Mouse (Mus musculus) thymus, postnatal 4 days (tissue): ENCODE measurements at regions not wholly inside any gene's neighbourhood (a gene's known extent, or its start where the extent isn't known, plus 50 kb on each side); places are given as distances from the start of the nearest gene placed in this dataset.
"Not testable (repeated sequence)": the region's sequence is repeated elsewhere in the genome, so short reads cannot be mapped to it uniquely, and the experiment has no call there.

ENCODE experiments used
- DNase-seq: peaks from one replicate; pipeline ENCODE4 v3.0.0; 2021

DNA sequence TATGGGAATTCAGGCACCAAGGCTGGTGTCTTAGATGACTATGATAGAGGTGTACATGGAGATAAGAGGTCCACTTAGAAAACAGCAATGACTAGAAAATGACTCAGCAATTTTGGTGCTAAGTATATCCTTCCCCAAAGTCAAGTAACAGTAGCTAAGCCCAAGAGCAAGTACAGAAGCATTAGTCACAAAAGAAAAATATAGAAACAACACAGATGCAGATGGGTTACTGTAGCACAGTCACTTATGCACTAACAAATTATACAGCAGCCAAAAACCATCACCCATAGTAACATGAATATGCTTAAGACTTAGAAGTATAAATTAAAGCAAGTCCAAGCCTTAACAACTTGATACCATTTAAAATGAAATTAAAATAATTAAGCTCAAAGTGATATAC lies 378.5 kb upstream of the Meis2 start:
- DNase-seq = no peak

GRCm38 (mm10) chr2:116440252-116440651 lies 374.6 kb upstream of the Meis2 start:
- no peak for DNase-seq

DNA sequence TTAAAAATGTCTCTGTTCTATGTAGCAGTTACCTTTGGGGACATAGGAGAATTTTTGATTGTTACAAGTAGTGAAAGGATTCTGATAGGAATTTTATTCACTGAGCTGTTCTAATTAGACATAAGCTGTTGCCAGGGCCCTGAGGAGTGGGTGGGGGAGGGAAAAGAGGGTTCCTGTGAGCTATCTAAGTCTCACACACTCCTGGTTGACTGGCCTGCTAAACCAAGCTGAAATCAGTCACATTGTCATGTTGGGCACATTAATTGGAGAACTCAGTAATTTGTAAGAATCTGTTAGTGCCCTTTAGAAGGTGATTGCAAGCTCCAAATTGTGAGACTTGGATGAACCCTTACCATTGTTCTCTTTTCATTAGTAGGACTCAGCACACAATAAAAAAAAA lies 367.8 kb upstream of the Meis2 start:
- no peak for DNase-seq

DNA sequence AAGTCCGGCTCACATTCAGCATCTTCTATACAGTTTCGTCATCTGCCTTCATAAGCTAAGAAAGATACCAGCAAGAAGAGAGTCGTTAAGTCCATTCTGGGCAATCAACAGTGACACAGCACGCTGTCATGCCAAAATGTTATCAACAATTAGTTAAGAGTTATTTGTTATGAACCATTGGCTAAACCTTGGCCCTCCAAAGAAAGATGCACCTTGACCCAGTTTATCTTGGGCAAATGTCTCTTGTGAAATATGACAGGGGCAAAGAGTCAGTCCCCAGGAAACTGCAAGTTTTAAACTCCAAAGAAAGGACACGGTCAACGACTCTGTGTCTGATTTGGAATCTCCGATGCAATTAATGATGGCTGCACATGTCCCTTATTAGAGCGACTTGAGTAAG lies 358.5 kb upstream of the Meis2 start:
- no peak for DNase-seq

- DNase-seq = no peak
Measured at GRCm38 (mm10) chr2:116417428-116418195, 352.0 kb upstream of the Meis2 start.

DNA sequence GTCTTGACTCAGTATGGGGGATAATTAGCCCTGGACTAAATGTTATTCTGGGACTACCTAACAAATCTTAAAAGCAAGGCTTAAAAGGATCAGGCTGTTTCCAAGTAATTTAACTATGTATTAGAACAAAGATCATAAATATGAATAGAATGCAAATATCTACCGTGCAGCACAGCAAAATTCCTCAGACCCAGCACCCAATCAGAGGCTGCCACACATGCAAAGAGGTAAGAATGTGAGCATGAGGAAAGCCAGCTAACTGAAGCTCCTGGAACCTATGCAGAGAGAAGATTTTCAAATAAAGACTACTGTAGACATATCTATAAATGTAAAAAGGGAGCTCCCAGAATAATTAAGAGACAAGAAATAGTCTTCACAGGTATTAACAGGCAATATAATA lies 350.1 kb upstream of the Meis2 start:
- DNase-seq = no peak

DNA sequence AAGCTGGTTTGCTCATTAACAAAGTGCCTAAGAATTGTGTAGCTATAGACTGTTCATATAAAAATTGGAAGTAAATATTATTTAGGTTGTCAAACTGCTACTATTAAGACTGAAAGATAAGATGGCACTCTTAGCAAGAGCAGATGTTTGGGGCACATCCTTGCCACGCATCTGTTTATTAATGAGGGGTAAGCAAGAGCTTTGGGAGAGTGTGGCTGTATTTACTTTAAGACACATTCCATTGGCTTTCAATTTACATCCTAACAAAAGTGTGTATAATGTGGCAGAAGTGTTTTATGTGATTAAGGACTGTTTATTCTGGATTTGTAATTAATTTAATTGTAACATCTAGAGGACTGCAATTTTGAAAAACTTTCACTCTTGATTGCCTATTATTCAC lies 336.5 kb upstream of the Meis2 start:
- DNase-seq = no peak

- DNase-seq = no peak
Measured at GRCm38 (mm10) chr2:116399966-116400365, 334.3 kb upstream of the Meis2 start.

DNA sequence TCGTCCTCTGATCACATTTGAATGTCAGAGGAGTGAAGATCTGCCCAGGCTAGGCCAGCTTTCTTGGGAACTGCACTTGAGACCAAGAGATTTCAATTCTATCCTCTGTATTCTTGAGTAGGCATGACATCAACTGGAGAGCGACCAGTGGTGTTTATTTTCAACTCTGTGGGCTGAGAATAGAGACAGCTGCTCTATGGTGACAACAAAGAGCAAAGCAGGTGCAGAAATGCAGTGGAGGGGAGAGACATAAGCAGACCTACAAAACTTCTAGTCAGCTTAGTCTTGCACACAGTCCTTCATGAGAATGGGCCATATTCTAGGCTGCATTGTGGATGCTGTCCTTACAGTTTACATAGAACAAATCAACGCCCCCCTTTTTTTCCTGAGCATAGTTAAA lies 303.2 kb upstream of the Meis2 start:
- DNase-seq = no peak

DNA sequence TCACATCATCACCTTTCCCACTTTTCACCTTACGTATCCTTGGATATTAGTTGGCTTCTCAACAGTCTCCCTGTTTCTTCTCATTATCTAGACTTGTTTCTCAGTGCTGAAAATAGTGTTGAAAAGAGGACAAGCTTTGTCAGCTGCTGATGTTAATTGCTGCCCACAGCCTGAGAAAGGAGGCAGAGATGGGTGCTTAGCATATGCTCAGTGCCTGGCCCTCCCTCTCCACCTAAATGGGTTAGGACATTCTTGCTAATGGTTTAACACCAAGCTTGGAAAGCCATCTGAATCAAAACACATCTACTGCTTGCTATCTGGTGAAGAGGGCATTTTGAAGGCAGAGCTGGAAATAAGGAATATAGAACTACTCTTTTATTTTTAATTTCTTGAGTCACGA lies 298.5 kb upstream of the Meis2 start:
- no peak for DNase-seq

GRCm38 (mm10) chr2:116358145-116358544 lies 292.5 kb upstream of the Meis2 start:
- DNase-seq = no peak

GRCm38 (mm10) chr2:116348530-116348914 lies 282.9 kb upstream of the Meis2 start:
- no peak for DNase-seq

DNA sequence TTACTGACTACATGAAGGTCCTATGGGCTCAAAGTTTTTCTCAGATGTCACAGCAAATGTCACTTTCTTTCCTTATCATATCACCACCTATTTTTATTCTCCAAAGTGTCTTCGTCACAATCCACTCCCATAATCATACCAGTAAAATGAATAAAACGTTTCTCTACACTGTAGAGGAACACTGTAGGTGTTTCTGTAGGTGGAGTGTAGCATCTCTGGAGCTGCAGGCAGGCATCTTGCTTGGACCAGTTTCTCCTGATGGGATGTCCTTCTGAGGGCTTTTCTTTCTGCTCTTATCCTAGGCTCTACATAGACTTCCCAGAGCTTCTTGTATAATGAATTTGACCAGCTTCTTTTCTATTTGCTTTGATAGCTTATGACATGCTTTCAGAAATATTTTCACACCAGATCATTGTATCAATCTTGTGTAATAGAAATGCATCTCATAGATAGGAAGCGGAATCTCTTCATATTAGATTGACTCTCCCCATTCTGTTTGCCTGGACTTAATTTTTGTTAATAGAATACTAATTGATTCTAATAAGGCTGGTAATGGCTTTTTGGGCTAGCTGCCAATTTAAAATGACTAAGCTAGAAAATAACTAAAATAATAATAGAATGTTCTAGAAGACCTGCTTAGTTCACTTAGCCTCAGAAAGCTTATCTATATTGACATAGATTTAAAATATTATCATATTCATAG lies 282.3 kb upstream of the Meis2 start:
- DNase-seq = no peak

GRCm38 (mm10) chr2:116331801-116332200 lies 266.2 kb upstream of the Meis2 start:
- no peak for DNase-seq

GRCm38 (mm10) chr2:116322039-116322770 lies 256.6 kb upstream of the Meis2 start:
- no peak for DNase-seq

- no peak for DNase-seq
Measured at GRCm38 (mm10) chr2:116299551-116299950, 233.9 kb upstream of the Meis2 start.

DNA sequence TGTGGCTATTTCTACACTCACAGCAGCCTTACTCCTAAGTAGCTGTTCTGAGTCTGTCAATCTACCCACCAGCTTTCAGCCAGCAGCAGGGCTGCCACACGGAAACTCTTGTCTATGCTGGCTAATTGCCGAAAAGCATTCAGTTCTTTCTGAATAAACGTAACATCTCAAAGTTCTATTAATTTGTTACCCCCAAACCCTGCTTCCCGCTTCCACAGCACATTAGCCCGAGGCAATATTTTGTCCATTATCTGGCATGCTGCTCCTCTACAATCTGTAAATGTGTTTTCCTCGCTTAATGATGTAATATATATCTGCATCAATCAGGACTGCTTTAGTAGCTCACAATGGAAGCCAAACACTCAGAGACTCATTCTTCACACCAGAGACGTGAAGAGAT lies 224.2 kb upstream of the Meis2 start:
- DNase-seq = no peak

- not testable (repeated sequence) for DNase-seq
Measured at GRCm38 (mm10) chr2:116243191-116243590, 177.6 kb upstream of the Meis2 start.

DNA sequence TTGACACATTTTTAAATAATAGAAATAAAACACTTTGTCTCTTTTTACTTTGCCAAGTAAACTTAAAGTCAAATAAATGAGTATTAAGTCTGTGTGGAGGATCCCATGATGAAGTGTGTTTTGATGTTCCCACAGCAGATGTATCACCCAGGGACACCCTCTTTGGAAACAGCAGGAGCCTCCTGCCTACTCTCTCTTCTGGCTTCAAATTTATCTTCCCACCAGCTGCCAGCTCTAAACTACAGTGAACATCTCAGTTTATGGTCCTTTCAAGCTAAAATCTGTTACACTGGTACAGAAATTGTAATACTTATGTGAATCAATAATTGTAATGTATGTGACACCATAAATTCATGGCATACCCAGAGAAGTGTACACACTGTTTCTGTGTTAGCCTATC lies 171.1 kb upstream of the Meis2 start:
- DNase-seq = no peak

GRCm38 (mm10) chr2:116232793-116233192 lies 167.2 kb upstream of the Meis2 start:
- DNase-seq = no peak

DNA sequence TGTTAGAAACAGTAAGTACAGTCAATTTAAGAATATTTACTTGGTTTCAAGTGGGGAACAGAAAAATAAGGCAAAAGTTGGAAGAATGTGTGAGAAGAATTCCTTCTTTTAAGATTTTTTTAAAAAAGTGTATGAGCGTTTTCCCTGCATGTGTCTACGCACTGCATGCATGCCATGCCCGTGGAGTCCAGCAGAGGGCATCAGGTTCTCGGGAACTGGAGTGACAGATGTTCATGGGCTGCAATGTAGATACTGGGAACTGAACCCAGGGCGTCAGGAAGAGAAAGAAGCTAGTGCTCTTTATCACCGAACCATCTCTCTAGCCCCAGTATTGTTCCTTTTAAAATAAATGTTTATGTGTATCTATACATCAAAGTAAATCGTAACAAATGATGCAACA lies 150.8 kb upstream of the Meis2 start:
- DNase-seq = peak; percentile 28

- DNase-seq = no peak
Measured at GRCm38 (mm10) chr2:116201248-116202223, 135.9 kb upstream of the Meis2 start.

DNA sequence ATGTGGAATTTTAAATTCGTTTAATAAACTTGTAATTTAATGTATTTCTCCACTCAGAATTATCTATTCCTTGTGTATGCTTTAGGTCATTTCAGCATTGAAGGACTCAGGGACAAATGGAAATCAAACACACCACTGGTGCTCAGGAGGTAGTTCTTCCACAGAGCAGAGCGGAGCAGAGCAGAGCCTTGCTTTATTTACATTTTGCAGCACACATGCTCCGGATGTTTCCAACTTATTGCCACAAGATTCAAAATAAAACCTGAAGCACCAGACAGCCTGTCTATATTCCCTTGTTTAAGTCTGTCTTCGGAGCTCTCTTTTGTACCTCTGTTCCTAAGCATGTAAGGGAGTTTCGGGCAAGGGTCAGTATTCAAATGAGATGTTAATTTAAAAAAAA lies 135.2 kb upstream of the Meis2 start:
- no peak for DNase-seq
